Mouse (Mus musculus) adrenal gland, postnatal 14 days (tissue): Measurements from ENCODE around the gene Trappc4. TPM values are rescaled to one million over a fixed set of nuclear protein-coding genes. Genes with fewer than 3 reads are reported as not detected.

Experiments
- DNase-seq: peaks from one replicate; pipeline ENCODE4 v3.0.0; 2021; ENCODE audit warnings: mixed read lengths
- microRNA-seq, 2 experiments: library from miRNA; unstranded; fragments of <30 nt; microRNA quantifications; one replicate each; pipeline ENCODE4 v1.2.0; 2021
- total RNA-seq: library from RNA; stranded (reverse); gene quantifications from 2 replicates; pipeline ENCODE4 v1.2.3, GENCODE M21; 2021

Gene Trappc4
- total RNA-seq, 1 experiment from 2014 or later, result 60.4 TPM

DNA sequence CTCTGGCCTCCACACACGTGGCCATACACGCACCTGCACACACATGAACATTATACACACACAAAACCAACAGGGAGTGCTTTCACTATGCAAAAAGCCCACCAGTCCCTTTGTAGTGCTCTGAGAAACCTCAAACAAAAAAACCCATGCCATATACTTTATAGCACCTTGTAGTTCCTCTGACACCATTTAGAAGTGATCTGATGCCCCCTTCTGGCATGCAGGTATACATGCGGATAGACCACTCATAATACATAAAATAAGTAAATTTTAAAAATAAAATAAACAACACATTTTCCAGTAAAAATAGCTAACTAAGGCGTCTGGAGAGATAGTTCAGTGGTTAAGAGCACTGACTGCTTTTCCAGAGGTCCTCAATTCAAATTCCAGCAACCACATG, 50.2 kb downstream of the Trappc4 start:
- DNase-seq, result peak; percentile 42

Small RNA genes lying within 50 kb of the gene (microRNA-seq; reads per million reads assigned to microRNA genes)
- 0.76 to 0.85 reads per million in 2 experiments for gene Mir7085

Other genes starting within 250 kb of the Trappc4 start
- 33.1 and 34.4 TPM in 2 replicates for gene Cbl, start 173.6 kb downstream of the Trappc4 start, total RNA-seq
- 1.1 and 2.5 TPM in 2 replicates for gene Ccdc153, start 166.9 kb downstream of the Trappc4 start, total RNA-seq
- 0.30 TPM in 1 of 2 replicates, not detected in the other for gene Pdzd3, start 156.1 kb downstream of the Trappc4 start, total RNA-seq
- gene Nlrx1, start 139.0 kb downstream of the Trappc4 start, total RNA-seq, result 17.6 and 20.7 TPM in 2 replicates
- gene Abcg4, start 119.0 kb downstream of the Trappc4 start, total RNA-seq, result 19.0 and 28.8 TPM in 2 replicates
- 20.3 and 22.1 TPM in 2 replicates for gene Hinfp, start 101.9 kb downstream of the Trappc4 start, total RNA-seq
- 27.8 and 40.4 TPM in 2 replicates for gene C2cd2l, start 87.3 kb downstream of the Trappc4 start, total RNA-seq
- 27.1 and 29.5 TPM in 2 replicates for gene Dpagt1, start 81.6 kb downstream of the Trappc4 start, total RNA-seq
- 76.0 and 90.3 TPM in 2 replicates for gene H2afx, start 72.9 kb downstream of the Trappc4 start, total RNA-seq
- gene Hmbs, start 63.4 kb downstream of the Trappc4 start, total RNA-seq, result 77.5 and 92.0 TPM in 2 replicates
- 41.6 and 44.1 TPM in 2 replicates for gene Vps11, start 45.9 kb downstream of the Trappc4 start, total RNA-seq
- gene Hyou1, start 28.1 kb downstream of the Trappc4 start, total RNA-seq, result 122 and 133 TPM in 2 replicates
- gene Slc37a4, start 10.7 kb downstream of the Trappc4 start, total RNA-seq, result 20.0 and 29.9 TPM in 2 replicates
- 1,105 and 1,276 TPM in 2 replicates for gene Rps25, start 461 bp downstream of the Trappc4 start, total RNA-seq
- gene Ccdc84, start 11.0 kb upstream of the Trappc4 start, total RNA-seq, result 17.1 and 21.5 TPM in 2 replicates
- gene Foxr1, start 33.5 kb upstream of the Trappc4 start, total RNA-seq, result not detected in 2 replicates
- gene Upk2, start 47.4 kb upstream of the Trappc4 start, total RNA-seq, result not detected in 2 replicates
- gene Bcl9l, start 75.2 kb upstream of the Trappc4 start, total RNA-seq, result 59.3 and 61.7 TPM in 2 replicates
- gene Cxcr5, start 154.3 kb upstream of the Trappc4 start, total RNA-seq, result 0.56 and 4.4 TPM in 2 replicates
- gene Ddx6, start 197.3 kb upstream of the Trappc4 start, total RNA-seq, result 122 TPM in 2 replicates